In genomic region chr16:33922111-33923000, GRCm38 (mm10) we compare ENCODE assay signal across 8 mouse cellular contexts. TPM values are rescaled to one million over a fixed set of nuclear protein-coding genes. Genes with fewer than 3 reads are reported as not detected.
DNase-seq lines count a peak whose midpoint lies in the region; ATAC-seq and TF ChIP-seq lines count a peak whose summit lies in the region.

No protein-coding gene starts in this region.

- peak overlapping the region; percentile 59; the same call in 1 of the 2 replicates for H3K27ac ChIP-seq in midbrain, embryonic 10.5 days (replicated peaks)
- H3K27ac ChIP-seq in midbrain, embryonic 16.5 days (ENCODE audit: low read length), result no peak overlapping the region
- H3K27ac ChIP-seq in hindbrain, embryonic 15.5 days (replicated peaks), result peak overlapping the region; percentile 30; the same call in 1 of the 2 replicates
- peak overlapping the region; percentile 10 for H3K27ac ChIP-seq in liver, adult 2 months (replicated peaks; ENCODE audit: insufficient read depth, low read depth, low read length)
- peak overlapping the region; percentile 65 for H3K27ac ChIP-seq in stomach, embryonic 15.5 days

- H3K9ac ChIP-seq in midbrain, embryonic 16.5 days (ENCODE audit: low read depth, low read length), result no peak overlapping the region
- no peak overlapping the region for H3K9ac ChIP-seq in hindbrain, embryonic 15.5 days
- no peak overlapping the region for H3K9ac ChIP-seq in liver, adult 2 months (ENCODE audit: low read depth, low read length)
- H3K9ac ChIP-seq in stomach, embryonic 15.5 days, result no peak overlapping the region

- peaks cover 4% of the 10 kb centered on the region; the same call in 1 of the 2 replicates for H3K36me3 ChIP-seq in midbrain, embryonic 10.5 days
- no peaks in the 10 kb centered on the region for H3K36me3 ChIP-seq in midbrain, embryonic 16.5 days (ENCODE audit: control insufficient read depth, insufficient read depth, low read length)
- H3K36me3 ChIP-seq in hindbrain, embryonic 15.5 days, result no peaks in the 10 kb centered on the region
- no peaks in the 10 kb centered on the region for H3K36me3 ChIP-seq in liver, adult 2 months (ENCODE audit: control insufficient read depth, insufficient read depth, low read length)
- peaks cover 6% of the 10 kb centered on the region; the same call in 1 of the 2 replicates for H3K36me3 ChIP-seq in stomach, embryonic 15.5 days

- H3K27me3 ChIP-seq in midbrain, embryonic 10.5 days (ENCODE audit: low read depth, poor library complexity, severe bottlenecking), result no peaks in the 10 kb centered on the region
- no peaks in the 10 kb centered on the region for H3K27me3 ChIP-seq in midbrain, embryonic 16.5 days (ENCODE audit: control insufficient read depth, insufficient read depth, low read depth, low read length)
- no peaks in the 10 kb centered on the region for H3K27me3 ChIP-seq in hindbrain, embryonic 15.5 days
- H3K27me3 ChIP-seq in liver, adult 2 months (ENCODE audit: control insufficient read depth, insufficient read depth, low read length), result no peaks in the 10 kb centered on the region
- H3K27me3 ChIP-seq in stomach, embryonic 15.5 days (replicated peaks), result no peaks in the 10 kb centered on the region

- 72% methylated on average over 18 of the region's 18 CpGs for WGBS in midbrain, embryonic 10.5 days
- 60% methylated on average over 18 of the region's 18 CpGs for WGBS in midbrain, embryonic 16.5 days
- 46% methylated on average over 18 of the region's 18 CpGs for WGBS in hindbrain, embryonic 15.5 days
- 76% methylated on average over 18 of the region's 18 CpGs for WGBS in liver, adult 2 months
- WGBS in stomach, embryonic 15.5 days, result 39% methylated on average over 18 of the region's 18 CpGs

- H3K4me1 ChIP-seq in midbrain, embryonic 10.5 days, result peaks cover 19% of the 10 kb centered on the region
- no peaks in the 10 kb centered on the region for H3K4me1 ChIP-seq in midbrain, embryonic 16.5 days (ENCODE audit: control insufficient read depth, insufficient read depth, low read length)
- H3K4me1 ChIP-seq in hindbrain, embryonic 15.5 days (replicated peaks), result peaks cover 9% of the 10 kb centered on the region; the same call in 1 of the 2 replicates
- H3K4me1 ChIP-seq in liver, adult 2 months (ENCODE audit: control insufficient read depth, insufficient read depth, low read length), result peaks cover 2% of the 10 kb centered on the region; the same call in 1 of the 2 replicates
- peaks cover 28% of the 10 kb centered on the region for H3K4me1 ChIP-seq in stomach, embryonic 15.5 days

- no peak for TF ChIP-seq CTCF in liver, adult 2 months (IDR thresholded peaks at IDR 0.05; ENCODE audit: low read depth, low read length)

- no peak for TF ChIP-seq POLR2A in liver, adult 2 months (IDR thresholded peaks at IDR 0.05; ENCODE audit: extremely low read depth, insufficient read depth, low read length)

- no peaks in the 10 kb centered on the region for H3K9me3 ChIP-seq in midbrain, embryonic 10.5 days (replicated peaks)
- H3K9me3 ChIP-seq in midbrain, embryonic 16.5 days (replicated peaks; ENCODE audit: control insufficient read depth, low read length, poor library complexity, severe bottlenecking), result no peaks in the 10 kb centered on the region
- H3K9me3 ChIP-seq in hindbrain, embryonic 15.5 days, result no peaks in the 10 kb centered on the region
- no peaks in the 10 kb centered on the region for H3K9me3 ChIP-seq in stomach, embryonic 15.5 days

- H3K79me2 ChIP-seq in liver, adult 2 months (ENCODE audit: control insufficient read depth, insufficient read depth, low read length), result peaks cover 3% of the 10 kb centered on the region; the same call in 1 of the 2 replicates

- no peak overlapping the region for H3K4me2 ChIP-seq in midbrain, embryonic 16.5 days (ENCODE audit: low read length)
- H3K4me2 ChIP-seq in hindbrain, embryonic 15.5 days, result 0 out of 2 replicates have a peak overlapping the region, but pooled peaks have one; percentile 16
- 0 out of 2 replicates have a peak overlapping the region, but pooled peaks have one; percentile 0 for H3K4me2 ChIP-seq in stomach, embryonic 15.5 days

- ATAC-seq in midbrain, embryonic 16.5 days, result no peak
- ATAC-seq in hindbrain, embryonic 15.5 days (ENCODE audit: low FRiP score, low read depth), result peak; percentile 80
- ATAC-seq in stomach, embryonic 15.5 days (ENCODE audit: insufficient read depth, low FRiP score, low read depth), result 0 out of 2 replicates have a peak, but pooled peaks have one; percentile 25

- DNase-seq in cerebellum, adult 11-12 months, result peak; percentile 38
- DNase-seq in cerebellum, adult 11 months, result no peak
- no peak for DNase-seq in midbrain, embryonic 10.5 days (ENCODE audit: low spot score)
- DNase-seq in liver, adult 2 months (ENCODE audit: extremely low read depth, low read depth, low spot score), result peak; percentile 37
- DNase-seq in urinary bladder, postnatal 4 days (ENCODE audit: low spot score in 2 of 2), result no peak

- no peak overlapping the region for H3K4me3 ChIP-seq in midbrain, embryonic 10.5 days
- H3K4me3 ChIP-seq in midbrain, embryonic 16.5 days (ENCODE audit: low read depth, low read length), result no peak overlapping the region
- no peak overlapping the region for H3K4me3 ChIP-seq in hindbrain, embryonic 15.5 days
- H3K4me3 ChIP-seq in liver, adult 2 months (ENCODE audit: insufficient read depth, low read depth, low read length), result no peak overlapping the region
- H3K4me3 ChIP-seq in stomach, embryonic 15.5 days (replicated peaks), result no peak overlapping the region

RNA-seq across cellular contexts. Expression of gene Umps, which starts 44.5 kb away (rescaled TPM):
- polyA plus RNA-seq in midbrain, embryonic 10.5 days (2016; fragmentation: Nextera tagmentation; extraction: Ambion mirVana), result 82.5 and 95.8 TPM in 2 replicates
- 23.5 and 24.1 TPM in 2 replicates for polyA plus RNA-seq in midbrain, embryonic 16.5 days (2015; fragmentation: Nextera tagmentation; extraction: Ambion mirVana)
- polyA plus RNA-seq in hindbrain, embryonic 15.5 days (2015; fragmentation: Nextera tagmentation; extraction: Ambion mirVana), result 24.1 and 25.9 TPM in 2 replicates
- total RNA-seq in liver, adult 2 months (2014; rRNA removed), result 25.4 and 26.5 TPM in 2 replicates
- polyA plus RNA-seq in liver, adult 2 months (2012; rRNA removed), result 12.9 and 14.9 TPM in 2 replicates
- polyA plus RNA-seq in stomach, embryonic 15.5 days (2015; fragmentation: Nextera tagmentation; extraction: Ambion mirVana), result 56.3 and 61.1 TPM in 2 replicates

Comparison
In these comparisons a context has a peak if more than half of its experiments do, and no peak if none do; other contexts are left out.
1. DNase-seq: peak in cerebellum, adult 11-12 months (single experiment) and liver, adult 2 months (single experiment); none in cerebellum, adult 11 months (single experiment), midbrain, embryonic 10.5 days (single experiment) and urinary bladder, postnatal 4 days (0 of 2).